ENCODE assay signal across 13 mouse cellular contexts in genomic region chr7:64349147-64349861, GRCm38 (mm10). TPM values are rescaled to one million over a fixed set of nuclear protein-coding genes. Genes with fewer than 3 reads are reported as not detected.
DNase-seq lines count a peak whose midpoint lies in the region; ATAC-seq and TF ChIP-seq lines count a peak whose summit lies in the region.
"Had no signal": no experiment of that assay in that cellular context is flagged by ENCODE, and none has a peak within 500 bp of the region (broad histone marks: within the 10 kb centered on the region; RNA-seq: fewer than 3 reads in every experiment).

No protein-coding gene starts in this region.

- H3K9me3 ChIP-seq in hindbrain, embryonic 14.5 days (ENCODE audit: control insufficient read depth, low read length) = no peaks in the 10 kb centered on the region
- no peaks in the 10 kb centered on the region for H3K9me3 ChIP-seq in hindbrain, embryonic 11.5 days (ENCODE audit: control insufficient read depth, low read length)
- H3K9me3 ChIP-seq: G1E; heart, embryonic 15.5 days; neural tube, embryonic 12.5 days; stomach, embryonic 15.5 days had no signal

- H3K36me3 ChIP-seq in hindbrain, embryonic 14.5 days (replicated peaks; ENCODE audit: control insufficient read depth, insufficient read depth) = peaks cover 40% of the 10 kb centered on the region
- 0 out of 2 replicates have a peak, but pooled peaks cover 3% of the 10 kb centered on the region for H3K36me3 ChIP-seq in hindbrain, embryonic 11.5 days (ENCODE audit: control insufficient read depth, insufficient read depth, low read length)

- no peak overlapping the region for H3K4me2 ChIP-seq in hindbrain, embryonic 14.5 days (replicated peaks)
- no peak overlapping the region for H3K4me2 ChIP-seq in hindbrain, embryonic 11.5 days (replicated peaks; ENCODE audit: low read depth, low read length)
- H3K4me2 ChIP-seq: heart, embryonic 15.5 days; neural tube, embryonic 12.5 days; stomach, embryonic 15.5 days had no signal

- TF ChIP-seq CTCF in cortical plate, adult 2 months (IDR thresholded peaks at IDR 0.05; ENCODE audit: extremely low read depth, insufficient read depth, low read length) = peak; percentile 48

- no peaks in the 10 kb centered on the region for H3K27me3 ChIP-seq in hindbrain, embryonic 14.5 days (ENCODE audit: control insufficient read depth, insufficient read depth, low read length)
- H3K27me3 ChIP-seq in hindbrain, embryonic 11.5 days (ENCODE audit: control insufficient read depth, insufficient read depth, low read length) = no peaks in the 10 kb centered on the region
- H3K27me3 ChIP-seq: heart, embryonic 15.5 days; neural tube, embryonic 12.5 days; stomach, embryonic 15.5 days had no signal

- intact Hi-C loops in left cerebral cortex, postnatal 25 days (cut with DNase I) = no loop called here

- no peak overlapping the region for H3K9ac ChIP-seq in hindbrain, embryonic 14.5 days
- no peak overlapping the region for H3K9ac ChIP-seq in hindbrain, embryonic 11.5 days (ENCODE audit: low read depth, low read length)
- H3K9ac ChIP-seq: heart, embryonic 15.5 days; neural tube, embryonic 12.5 days; stomach, embryonic 15.5 days had no signal

- ATAC-seq in hindbrain, embryonic 14.5 days (ENCODE audit: low FRiP score) = no peak
- ATAC-seq in hindbrain, embryonic 11.5 days (ENCODE audit: low FRiP score) = no peak

- no peak overlapping the region for H3K27ac ChIP-seq in hindbrain, embryonic 14.5 days
- H3K27ac ChIP-seq in hindbrain, embryonic 11.5 days (ENCODE audit: low read depth, low read length) = no peak overlapping the region
- 0 out of 2 replicates have a peak overlapping the region, but pooled peaks have one; percentile 27 for H3K27ac ChIP-seq in cortical plate, adult 2 months (ENCODE audit: insufficient read depth, low read length)
- H3K27ac ChIP-seq: heart, embryonic 15.5 days; neural tube, embryonic 12.5 days; stomach, embryonic 15.5 days had no signal

- peak; percentile 32 for DNase-seq in hindbrain, embryonic 14.5 days (ENCODE audit: low spot score)
- DNase-seq in hindbrain, embryonic 11.5 days (ENCODE audit: low spot score) = no peak
- peak; percentile 14 for DNase-seq in MN1 (ENCODE audit: low spot score)
- peak; percentile 56 to 79 for DNase-seq in left cerebral cortex, postnatal 25 days (ENCODE audit: low spot score in 2 of 2)
- DNase-seq in urinary bladder, adult 2 months (ENCODE audit: low spot score) = no peak
- no peak for DNase-seq in ovary, postnatal 14 days (ENCODE audit: low spot score)
- no peak for DNase-seq in adrenal gland, postnatal 4 days (ENCODE audit: low spot score in 2 of 2)
- DNase-seq: lung, postnatal 14 days had no signal

- no peak for TF ChIP-seq POLR2A in cortical plate, adult 2 months (IDR thresholded peaks at IDR 0.05; ENCODE audit: extremely low read depth, insufficient read depth, low read length)

- peaks cover 5% of the 10 kb centered on the region; the same call in 1 of the 2 replicates for H3K4me1 ChIP-seq in hindbrain, embryonic 14.5 days (replicated peaks; ENCODE audit: control insufficient read depth, insufficient read depth, low read length)
- no peaks in the 10 kb centered on the region for H3K4me1 ChIP-seq in hindbrain, embryonic 11.5 days (replicated peaks; ENCODE audit: control insufficient read depth, insufficient read depth, low read length)
- H3K4me1 ChIP-seq in cortical plate, adult 2 months (ENCODE audit: control insufficient read depth, insufficient read depth, low read length) = peaks cover 10% of the 10 kb centered on the region
- H3K4me1 ChIP-seq: heart, embryonic 15.5 days; neural tube, embryonic 12.5 days; stomach, embryonic 15.5 days had no signal

- 79% methylated on average over 15 of the region's 15 CpGs for WGBS in hindbrain, embryonic 14.5 days
- WGBS in hindbrain, embryonic 11.5 days = 92% methylated on average over 15 of the region's 15 CpGs

- no peak overlapping the region for H3K4me3 ChIP-seq in hindbrain, embryonic 14.5 days (replicated peaks; ENCODE audit: low read length)
- no peak overlapping the region for H3K4me3 ChIP-seq in hindbrain, embryonic 11.5 days (ENCODE audit: low read depth, low read length)
- H3K4me3 ChIP-seq in cortical plate, adult 2 months (ENCODE audit: insufficient read depth, low read length) = no peak overlapping the region
- H3K4me3 ChIP-seq: heart, embryonic 15.5 days; neural tube, embryonic 12.5 days; stomach, embryonic 15.5 days had no signal

RNA-seq across cellular contexts. Expression of gene Fan1, which starts 24.6 kb away (rescaled TPM):
- 3.5 and 5.0 TPM in 2 replicates for polyA plus RNA-seq in hindbrain, embryonic 14.5 days (2014; fragmentation: Nextera tagmentation; extraction: Ambion mirVana)
- polyA plus RNA-seq in hindbrain, embryonic 11.5 days (2014; fragmentation: Nextera tagmentation; extraction: Ambion mirVana) = 6.5 and 12.0 TPM in 2 replicates
- polyA plus RNA-seq in cortical plate, adult 2 months (2012; rRNA removed) = 4.1 and 4.3 TPM in 2 replicates
- total RNA-seq in left cerebral cortex, postnatal 25 days (2021) = 1 to 10 TPM; 9.4 to 10.0 TPM
- 3.7 and 4.4 TPM in 2 replicates for polyA plus RNA-seq in urinary bladder, adult 2 months (2012; rRNA removed)
- total RNA-seq in adrenal gland, postnatal 4 days (2021) = 10 to 100 TPM; 15.4 to 16.1 TPM

RNA-seq across cellular contexts. Expression of gene Mphosph10, which starts 42.8 kb away (rescaled TPM):
- 20.2 and 22.5 TPM in 2 replicates for polyA plus RNA-seq in hindbrain, embryonic 14.5 days (2014; fragmentation: Nextera tagmentation; extraction: Ambion mirVana)
- 52.2 and 54.4 TPM in 2 replicates for polyA plus RNA-seq in hindbrain, embryonic 11.5 days (2014; fragmentation: Nextera tagmentation; extraction: Ambion mirVana)
- 11.4 and 12.1 TPM in 2 replicates for polyA plus RNA-seq in cortical plate, adult 2 months (2012; rRNA removed)
- 10 to 100 TPM; 17.7 to 18.2 TPM for total RNA-seq in left cerebral cortex, postnatal 25 days (2021)
- 13.4 and 14.1 TPM in 2 replicates for polyA plus RNA-seq in urinary bladder, adult 2 months (2012; rRNA removed)
- 10 to 100 TPM; 27.5 to 31.1 TPM for total RNA-seq in adrenal gland, postnatal 4 days (2021)

RNA-seq across cellular contexts. Expression of gene Mcee, which starts 43.1 kb away (rescaled TPM):
- 47.3 and 58.9 TPM in 2 replicates for polyA plus RNA-seq in hindbrain, embryonic 14.5 days (2014; fragmentation: Nextera tagmentation; extraction: Ambion mirVana)
- 37.4 and 37.5 TPM in 2 replicates for polyA plus RNA-seq in hindbrain, embryonic 11.5 days (2014; fragmentation: Nextera tagmentation; extraction: Ambion mirVana)
- 59.6 and 71.7 TPM in 2 replicates for polyA plus RNA-seq in cortical plate, adult 2 months (2012; rRNA removed)
- total RNA-seq in left cerebral cortex, postnatal 25 days (2021) = 10 to 100 TPM; 47.3 to 47.4 TPM
- polyA plus RNA-seq in urinary bladder, adult 2 months (2012; rRNA removed) = 68.9 and 85.7 TPM in 2 replicates
- total RNA-seq in adrenal gland, postnatal 4 days (2021) = 10 to 100 TPM; 59.1 to 64.7 TPM

Comparison
In these comparisons a context has a peak if more than half of its experiments do, and no peak if none do; other contexts are left out.
1. DNase-seq: peak in hindbrain, embryonic 14.5 days (single experiment), MN1 (single experiment) and left cerebral cortex, postnatal 25 days (2 of 2); none in hindbrain, embryonic 11.5 days (single experiment), urinary bladder, adult 2 months (single experiment), ovary, postnatal 14 days (single experiment) and adrenal gland, postnatal 4 days (0 of 2).